Mouse (Mus musculus): Measurements from ENCODE around the gene Fam72a. TPM values are rescaled to one million over a fixed set of nuclear protein-coding genes. Genes with fewer than 3 reads are reported as not detected.
A peak's percentile ranks its signal among the peaks of the same experiment; 100 is the strongest.

The Fam72a gene
- polyA plus RNA-seq, 1 experiment from 2014 or later, result 1.2 TPM

DNA sequence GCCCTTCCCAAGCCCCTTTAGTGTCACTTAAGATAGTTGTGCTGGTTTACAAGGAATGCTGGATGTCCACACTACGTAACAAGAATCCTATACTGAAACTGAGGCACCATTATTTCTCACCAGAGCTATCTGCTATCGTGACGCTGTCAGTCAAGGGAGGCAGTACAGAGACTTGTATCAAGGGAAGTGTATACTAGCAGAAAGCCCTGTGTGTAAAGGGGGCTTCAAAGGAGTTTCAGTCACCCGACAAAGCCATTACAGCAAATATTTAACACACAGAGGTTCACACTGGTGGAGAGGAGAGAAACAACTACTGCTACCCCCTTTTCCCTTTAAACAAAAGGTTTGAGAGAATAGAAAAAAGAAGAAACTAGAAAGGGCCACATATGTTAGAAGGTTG, 36.1 kb upstream of the Fam72a start:
- Histone ChIP-seq H3K9me3 (ENCODE audit: low read length) (no peaks in the 10 kb centered on the region), H3K4me2 (ENCODE audit: low read depth, low read length) (no peak overlapping the region), H3K4me3 (ENCODE audit: low read depth, low read length) (no peak overlapping the region), H3K9ac (replicated peaks) (no peak overlapping the region), H3K27ac (ENCODE audit: low read depth) (no peak overlapping the region), H3K36me3 (replicated peaks; ENCODE audit: insufficient read depth, low read length) (no peaks in the 10 kb centered on the region), H3K27me3 (ENCODE audit: insufficient read depth, low read length) (no peaks in the 10 kb centered on the region), H3K4me1 (ENCODE audit: insufficient read depth) (peaks cover 10% of the 10 kb centered on the region; the same call in 1 of the 2 replicates)
- 61% methylated on average over 4 of the region's 4 CpGs for WGBS (ENCODE audit: insufficient replicate concordance)
- DNase-seq (no peak), ATAC-seq (no peak)
- no peak for TF ChIP-seq EP300 (IDR thresholded peaks at IDR 0.05; ENCODE audit: low read depth)
- TF ChIP-seq CTCF (IDR thresholded peaks at IDR 0.05; ENCODE audit: low read depth), result no peak

GRCm38 (mm10) chr1:131492360-131492759, 35.3 kb upstream of the Fam72a start:
- Histone ChIP-seq H3K27ac (ENCODE audit: low read depth) (peak overlapping the region; percentile 25; the same call in 1 of the 2 replicates), H3K4me1 (ENCODE audit: insufficient read depth) (peaks cover 10% of the 10 kb centered on the region; the same call in 1 of the 2 replicates), H3K9me3 (ENCODE audit: low read length) (no peaks in the 10 kb centered on the region), H3K27me3 (ENCODE audit: insufficient read depth, low read length) (no peaks in the 10 kb centered on the region), H3K9ac (replicated peaks) (no peak overlapping the region), H3K36me3 (replicated peaks; ENCODE audit: insufficient read depth, low read length) (no peaks in the 10 kb centered on the region; the same call in 1 of the 2 replicates), H3K4me2 (ENCODE audit: low read depth, low read length) (no peak overlapping the region), H3K4me3 (ENCODE audit: low read depth, low read length) (no peak overlapping the region)
- DNase-seq, result no peak
- 14% methylated on average over 2 of the region's 2 CpGs for WGBS (ENCODE audit: insufficient replicate concordance)
- no peak for ATAC-seq
- TF ChIP-seq CTCF (IDR thresholded peaks at IDR 0.05; ENCODE audit: low read depth) (no peak), EP300 (IDR thresholded peaks at IDR 0.05; ENCODE audit: low read depth) (no peak)

- no peak overlapping the region for H3K27ac ChIP-seq (ENCODE audit: low read depth)
- no peak for DNase-seq
- no peak overlapping the region for H3K4me2 ChIP-seq (ENCODE audit: low read depth, low read length)
- TF ChIP-seq EP300 (IDR thresholded peaks at IDR 0.05; ENCODE audit: low read depth), result no peak
- no peaks in the 10 kb centered on the region for H3K9me3 ChIP-seq (ENCODE audit: low read length)
- no peaks in the 10 kb centered on the region; the same call in 1 of the 2 replicates for H3K36me3 ChIP-seq (replicated peaks; ENCODE audit: insufficient read depth, low read length)
- 72% methylated on average over 4 of the region's 4 CpGs for WGBS (ENCODE audit: insufficient replicate concordance)
- no peak overlapping the region for H3K4me3 ChIP-seq (ENCODE audit: low read depth, low read length)
- H3K27me3 ChIP-seq (ENCODE audit: insufficient read depth, low read length), result no peaks in the 10 kb centered on the region
- no peak overlapping the region for H3K9ac ChIP-seq (replicated peaks)
- ATAC-seq, result no peak
- H3K4me1 ChIP-seq (ENCODE audit: insufficient read depth), result peaks cover 10% of the 10 kb centered on the region; the same call in 1 of the 2 replicates
Measured at GRCm38 (mm10) chr1:131493966-131494898, 33.5 kb upstream of the Fam72a start.

- no peak for ATAC-seq
- no peak for DNase-seq
- no peaks in the 10 kb centered on the region for H3K9me3 ChIP-seq (ENCODE audit: low read length)
- no peaks in the 10 kb centered on the region for H3K4me1 ChIP-seq (ENCODE audit: insufficient read depth)
- no peak for TF ChIP-seq CTCF (IDR thresholded peaks at IDR 0.05; ENCODE audit: low read depth)
- TF ChIP-seq EP300 (IDR thresholded peaks at IDR 0.05; ENCODE audit: low read depth), result no peak
- no peak overlapping the region for H3K4me3 ChIP-seq (ENCODE audit: low read depth, low read length)
- no peaks in the 10 kb centered on the region; the same call in 1 of the 2 replicates for H3K36me3 ChIP-seq (replicated peaks; ENCODE audit: insufficient read depth, low read length)
- WGBS (ENCODE audit: insufficient replicate concordance), result 90% methylated on average over 1 of the region's 1 CpGs
- H3K4me2 ChIP-seq (ENCODE audit: low read depth, low read length), result no peak overlapping the region
- H3K27ac ChIP-seq (ENCODE audit: low read depth), result no peak overlapping the region
- no peaks in the 10 kb centered on the region for H3K27me3 ChIP-seq (ENCODE audit: insufficient read depth, low read length)
- no peak overlapping the region for H3K9ac ChIP-seq (replicated peaks)
Measured at GRCm38 (mm10) chr1:131498231-131498630, 29.5 kb upstream of the Fam72a start.

GRCm38 (mm10) chr1:131501681-131502080, 26.0 kb upstream of the Fam72a start:
- 70% methylated on average over 1 of the region's 1 CpGs for WGBS (ENCODE audit: insufficient replicate concordance)
- Histone ChIP-seq H3K27ac (ENCODE audit: low read depth) (no peak overlapping the region), H3K27me3 (ENCODE audit: insufficient read depth, low read length) (no peaks in the 10 kb centered on the region), H3K36me3 (replicated peaks; ENCODE audit: insufficient read depth, low read length) (no peaks in the 10 kb centered on the region; the same call in 1 of the 2 replicates), H3K4me3 (ENCODE audit: low read depth, low read length) (no peak overlapping the region), H3K9me3 (ENCODE audit: low read length) (no peaks in the 10 kb centered on the region), H3K9ac (replicated peaks) (no peak overlapping the region), H3K4me2 (ENCODE audit: low read depth, low read length) (no peak overlapping the region), H3K4me1 (ENCODE audit: insufficient read depth) (peaks cover 4% of the 10 kb centered on the region; the same call in 1 of the 2 replicates)
- no peak for DNase-seq
- no peak for ATAC-seq
- TF ChIP-seq EP300 (IDR thresholded peaks at IDR 0.05; ENCODE audit: low read depth) (no peak), CTCF (IDR thresholded peaks at IDR 0.05; ENCODE audit: low read depth) (no peak)

GRCm38 (mm10) chr1:131511131-131511530, 16.6 kb upstream of the Fam72a start:
- Histone ChIP-seq H3K4me3 (ENCODE audit: low read depth, low read length) (no peak overlapping the region), H3K9me3 (ENCODE audit: low read length) (no peaks in the 10 kb centered on the region), H3K4me2 (ENCODE audit: low read depth, low read length) (no peak overlapping the region), H3K27ac (ENCODE audit: low read depth) (no peak overlapping the region), H3K27me3 (ENCODE audit: insufficient read depth, low read length) (no peaks in the 10 kb centered on the region), H3K9ac (replicated peaks) (no peak overlapping the region), H3K4me1 (ENCODE audit: insufficient read depth) (peaks cover 11% of the 10 kb centered on the region; the same call in 1 of the 2 replicates), H3K36me3 (replicated peaks; ENCODE audit: insufficient read depth, low read length) (no peaks in the 10 kb centered on the region; the same call in 1 of the 2 replicates)
- no peak for TF ChIP-seq EP300 (IDR thresholded peaks at IDR 0.05; ENCODE audit: low read depth)
- TF ChIP-seq CTCF (IDR thresholded peaks at IDR 0.05; ENCODE audit: low read depth), result no peak
- DNase-seq (no peak), ATAC-seq (no peak)
